Mouse (Mus musculus) stomach, postnatal 0 days (tissue): ENCODE data around the gene Nr4a1. TPM values are rescaled to one million over a fixed set of nuclear protein-coding genes. Genes with fewer than 3 reads are reported as not detected.

ENCODE experiments used
- ATAC-seq: fragments of 200-750 bp; cut with Nextera tagmentation; 2 replicates; pipeline ENCODE4 v1.8.0; 2017; ENCODE audit not compliant: low FRiP score, low TSS enrichment
- DNase-seq: peaks from one replicate; pipeline ENCODE4 v3.0.0-alpha.2; 2016; ENCODE audit warnings: low spot score
- H3K27ac ChIP-seq: fragments of 300-500 bp; sonication (generic); replicated peaks from 2 replicates; pipeline ENCODE4 v1.5.1; 2014; ENCODE audit warnings: mild to moderate bottlenecking, control low read depth
- H3K27me3 ChIP-seq: fragments of 300-500 bp; sonication (generic); 2 replicates; pipeline ENCODE4 v1.6.1; 2014; ENCODE audit warnings: low read length; ENCODE audit not compliant: control insufficient read depth, insufficient read depth
- H3K36me3 ChIP-seq: fragments of 300-500 bp; sonication (generic); 2 replicates; pipeline ENCODE4 v1.6.1; 2014; ENCODE audit warnings: low read length, mixed read lengths; ENCODE audit not compliant: control insufficient read depth, insufficient read depth
- H3K4me1 ChIP-seq: fragments of 300-500 bp; sonication (generic); replicated peaks from 2 replicates; pipeline ENCODE4 v1.6.1; 2014; ENCODE audit warnings: antibody characterized with exemption; ENCODE audit not compliant: control insufficient read depth, insufficient read depth
- H3K4me2 ChIP-seq: fragments of 300-500 bp; sonication (generic); replicated peaks from 2 replicates; pipeline ENCODE4 v1.6.1; 2014; ENCODE audit warnings: low read depth, mild to moderate bottlenecking, control low read depth, moderate library complexity
- H3K4me3 ChIP-seq: fragments of 300-500 bp; sonication (generic); 2 replicates; pipeline ENCODE4 v1.5.1; 2014; ENCODE audit warnings: low read depth, low read length, control low read depth
- H3K9ac ChIP-seq: fragments of 300-500 bp; sonication (generic); 2 replicates; pipeline ENCODE4 v1.6.1; 2014; ENCODE audit warnings: mild to moderate bottlenecking, low read length, control low read depth, mixed read lengths
- H3K9me3 ChIP-seq: fragments of 300-500 bp; sonication (generic); 2 replicates; pipeline ENCODE4 v1.6.1; 2016; ENCODE audit warnings: low read length; ENCODE audit not compliant: control insufficient read depth
- CTCF ChIP-seq: IDR thresholded peaks from 2 replicates; pipeline ENCODE4 v1.5.1; 2016; ENCODE audit warnings: antibody characterized with exemption, low read depth, mild to moderate bottlenecking, moderate library complexity
- EP300 ChIP-seq: optimal IDR thresholded peaks from 2 replicates; pipeline ENCODE3; 2016; ENCODE audit warnings: antibody characterized with exemption
- WGBS: fragments of 180-500 bp; shearing (Covaris S2); extraction: QIAGEN DNeasy Blood & Tissue Kit; methylation state at CpG from one replicate; pipeline ENCODE4 v1.1.7; 2014; 5-methylcytosine and 5-hydroxymethylcytosine counted together
- polyA plus RNA-seq: library from polyadenylated mRNA; unstranded; fragments of >200 nt; fragmentation: Nextera tagmentation; extraction: Ambion mirVana; gene quantifications from 2 replicates; pipeline ENCODE4 v1.2.1, GENCODE M21; 2015

Nr4a1 gene
- 9.4 and 17.1 TPM in 2 replicates for polyA plus RNA-seq

GRCm38 (mm10) chr15:101253886-101254795 lies at the start of gene Nr4a1:
Gene Nr4a1 (plus strand): TSS chr15:101254269.
- WGBS: 2% methylated on average over 63 of the region's 82 CpGs
- H3K27ac ChIP-seq: 0 out of 2 replicates have a peak within 1 kb of the TSS, but pooled peaks have one; percentile 49

GRCm38 (mm10) chr15:101204781-101205180 lies 49.3 kb upstream of the Nr4a1 start:
- Histone ChIP-seq H3K36me3 (peaks cover 28% of the 10 kb centered on the region), H3K9me3 (no peaks in the 10 kb centered on the region), H3K4me2 (no peak overlapping the region), H3K27me3 (no peaks in the 10 kb centered on the region), H3K9ac (no peak overlapping the region), H3K27ac (no peak overlapping the region), H3K4me1 (no peaks in the 10 kb centered on the region), H3K4me3 (no peak overlapping the region)
- DNase-seq (no peak), ATAC-seq (0 out of 2 replicates have a peak, but pooled peaks have one; percentile 23)
- 62% methylated on average over 7 of the region's 7 CpGs for WGBS
- TF ChIP-seq EP300: no peak
- no peak for TF ChIP-seq CTCF

More at GRCm38 (mm10) chr15:101253886-101254795, at the start of gene Nr4a1:
- Histone ChIP-seq H3K9me3 (no peaks in the 10 kb centered on the region), H3K9ac (peak within 1 kb of the TSS; percentile 69), H3K27me3 (no peaks in the 10 kb centered on the region), H3K4me2 (peak within 1 kb of the TSS; percentile 82), H3K4me3 (peak within 1 kb of the TSS; percentile 55), H3K4me1 (no peaks in the 10 kb centered on the region), H3K36me3 (no peaks in the 10 kb centered on the region)
- DNase-seq: peak; percentile 76
- TF ChIP-seq EP300 (no peak), CTCF (peak; percentile 4; the same call in 1 of the 2 replicates)
- ATAC-seq: peak; percentile 68

GRCm38 (mm10) chr15:101210228-101210627 lies 43.8 kb upstream of the Nr4a1 start:
- DNase-seq (peak; percentile 67), ATAC-seq (peak; percentile 53)
- no peaks in the 10 kb centered on the region for H3K27me3 ChIP-seq
- no peak overlapping the region for H3K4me3 ChIP-seq
- H3K36me3 ChIP-seq: peaks cover 13% of the 10 kb centered on the region
- no peak overlapping the region for H3K9ac ChIP-seq
- no peak for TF ChIP-seq EP300
- TF ChIP-seq CTCF: peak; percentile 82
- 68% methylated on average over 6 of the region's 6 CpGs for WGBS
- H3K27ac ChIP-seq: no peak overlapping the region
- H3K4me1 ChIP-seq: no peaks in the 10 kb centered on the region
- H3K4me2 ChIP-seq: no peak overlapping the region
- no peaks in the 10 kb centered on the region for H3K9me3 ChIP-seq

- ATAC-seq: peak; percentile 67
Observed at GRCm38 (mm10) chr15:101210998-101211613, 43.0 kb upstream of the Nr4a1 start.

GRCm38 (mm10) chr15:101212435-101212834 lies 41.6 kb upstream of the Nr4a1 start:
- Histone ChIP-seq H3K4me3 (no peak overlapping the region), H3K4me1 (no peaks in the 10 kb centered on the region), H3K27ac (no peak overlapping the region), H3K9ac (no peak overlapping the region), H3K27me3 (no peaks in the 10 kb centered on the region), H3K9me3 (no peaks in the 10 kb centered on the region), H3K4me2 (no peak overlapping the region), H3K36me3 (peaks cover 8% of the 10 kb centered on the region)
- TF ChIP-seq EP300 (no peak), CTCF (no peak)
- DNase-seq (no peak), ATAC-seq (no peak)
- 58% methylated on average over 14 of the region's 14 CpGs for WGBS

More at GRCm38 (mm10) chr15:101210998-101211613, 43.0 kb upstream of the Nr4a1 start:
- Histone ChIP-seq H3K36me3 (peaks cover 13% of the 10 kb centered on the region), H3K27ac (no peak overlapping the region), H3K4me1 (no peaks in the 10 kb centered on the region), H3K4me2 (no peak overlapping the region), H3K27me3 (no peaks in the 10 kb centered on the region), H3K9ac (no peak overlapping the region), H3K9me3 (no peaks in the 10 kb centered on the region), H3K4me3 (no peak overlapping the region)
- WGBS: 75% methylated on average over 14 of the region's 14 CpGs
- DNase-seq: peak; percentile 67
- TF ChIP-seq EP300 (no peak), CTCF (no peak)
